Mouse (Mus musculus): Measurements from ENCODE around the gene AI467606. TPM values are rescaled to one million over a fixed set of nuclear protein-coding genes. Genes with fewer than 3 reads are reported as not detected.
A peak's percentile ranks its signal among the peaks of the same experiment; 100 is the strongest.

Gene AI467606
- total RNA-seq, 2 experiments from 2014 or later, result 49.2 to 71.1 TPM

DNA sequence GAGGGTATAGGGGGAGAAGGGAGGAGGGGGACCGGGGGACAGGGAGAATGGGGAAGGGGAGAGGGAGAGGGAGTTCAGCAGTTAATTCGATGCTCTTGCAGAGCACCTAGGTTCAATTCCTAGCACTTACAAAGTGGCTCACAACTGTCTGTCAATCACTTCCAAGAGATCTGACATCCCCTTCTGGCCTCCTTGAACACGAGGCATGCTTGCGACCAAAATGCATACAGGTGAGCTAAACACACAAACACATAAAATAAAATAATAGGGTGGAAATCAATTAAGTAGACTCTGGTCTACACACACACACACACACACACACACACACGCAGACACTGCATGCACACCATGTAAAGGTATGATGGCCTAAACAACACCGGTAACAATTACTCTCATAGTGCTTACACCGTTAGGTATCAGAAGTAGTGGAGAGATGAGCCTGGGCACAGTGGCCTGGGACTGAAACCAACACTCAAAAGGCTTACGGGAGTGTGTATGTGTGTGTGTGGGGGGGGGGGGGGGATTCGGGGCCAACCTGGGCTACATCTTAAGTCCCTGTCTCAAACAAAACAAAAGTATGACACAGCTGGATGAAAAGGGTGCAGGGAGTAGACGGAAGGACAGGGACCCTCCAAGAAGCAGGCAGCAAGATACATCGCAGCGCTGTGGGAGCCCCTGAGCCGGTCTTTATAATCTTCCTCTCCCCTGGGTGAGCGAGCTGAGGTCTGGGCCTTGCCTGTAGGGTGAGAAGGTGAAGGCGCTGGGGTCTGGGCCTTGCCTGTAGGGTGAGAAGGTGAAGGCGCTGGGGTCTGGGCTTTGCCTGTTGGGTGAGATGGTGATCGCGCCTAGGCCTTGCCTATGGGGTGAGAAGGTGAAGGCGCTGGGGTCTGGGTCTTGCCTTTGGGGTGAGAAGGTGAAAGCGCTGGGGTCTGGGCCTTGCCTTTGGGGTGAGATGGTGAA, 725 bp upstream of the AI467606 start:
- no peak for ATAC-seq (ENCODE audit: poor library complexity, severe bottlenecking)

DNA sequence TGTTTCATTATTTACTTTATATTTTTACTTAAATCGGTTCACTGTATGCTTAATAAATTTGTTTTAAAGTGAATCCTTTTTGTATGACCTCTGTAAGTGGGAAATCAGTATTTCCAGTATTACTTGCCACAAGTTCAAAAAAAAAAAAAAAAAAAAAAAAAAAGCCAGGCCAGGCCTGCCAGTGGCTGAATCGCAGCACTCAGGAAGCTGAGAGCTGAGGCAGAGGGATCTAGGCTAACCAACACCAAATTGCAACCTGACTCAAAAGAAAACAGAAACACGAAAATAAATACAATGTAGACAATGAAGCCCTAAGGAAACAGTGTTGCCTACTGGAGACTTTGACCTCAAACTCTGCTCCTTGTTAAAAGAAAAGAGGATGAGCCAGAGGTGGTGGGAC, 2.8 kb downstream of the AI467606 start:
- ATAC-seq (ENCODE audit: poor library complexity, severe bottlenecking), result no peak

- no peak for ATAC-seq (ENCODE audit: poor library complexity, severe bottlenecking)
Observed at GRCm38 (mm10) chr7:127096456-127096855, 5.3 kb downstream of the AI467606 start.

DNA sequence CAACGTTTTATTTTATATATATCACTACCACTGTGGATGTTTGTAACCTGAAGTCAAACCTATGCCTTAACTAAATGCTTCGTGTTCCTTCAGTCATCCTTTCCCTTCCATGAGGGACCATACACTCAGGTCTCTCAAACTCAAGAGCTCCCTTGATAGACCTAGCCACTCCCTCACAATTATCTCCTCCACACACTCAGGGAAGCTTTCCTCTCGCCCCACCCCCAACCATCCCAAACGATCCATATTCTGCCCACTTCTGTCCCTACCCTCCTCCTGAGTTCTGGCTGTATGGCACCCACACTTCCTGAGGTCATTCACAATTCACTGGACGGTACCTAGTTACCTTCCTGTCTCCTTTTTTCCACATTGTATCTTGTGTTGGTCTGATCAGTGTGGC, 7.4 kb downstream of the AI467606 start:
- ATAC-seq (ENCODE audit: poor library complexity, severe bottlenecking), result no peak

- ATAC-seq (ENCODE audit: poor library complexity, severe bottlenecking), result no peak
Observed at GRCm38 (mm10) chr7:127098950-127099349, 7.8 kb downstream of the AI467606 start.

DNA sequence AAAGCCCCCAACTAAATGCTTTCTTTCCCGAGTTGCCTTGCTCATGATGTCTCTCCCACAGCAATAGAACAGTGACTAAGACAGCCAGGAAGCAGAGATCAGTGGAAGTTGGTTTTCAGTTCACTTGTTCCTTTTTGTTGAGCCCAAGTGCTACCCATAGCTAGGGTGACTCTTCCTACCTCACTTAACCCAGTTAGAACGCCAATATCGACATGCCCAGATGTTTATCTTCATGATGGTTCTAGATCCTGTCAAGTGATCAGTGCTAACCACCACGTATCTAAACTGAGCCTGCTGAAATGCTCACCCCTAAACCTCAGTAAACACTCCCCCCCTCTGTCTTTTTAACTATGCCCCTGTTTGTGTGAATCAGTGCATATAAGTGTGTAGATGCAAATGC, 8.4 kb downstream of the AI467606 start:
- no peak for ATAC-seq (ENCODE audit: poor library complexity, severe bottlenecking)

- no peak for ATAC-seq (ENCODE audit: poor library complexity, severe bottlenecking)
Observed at GRCm38 (mm10) chr7:127101451-127102016, 10.4 kb downstream of the AI467606 start.

DNA sequence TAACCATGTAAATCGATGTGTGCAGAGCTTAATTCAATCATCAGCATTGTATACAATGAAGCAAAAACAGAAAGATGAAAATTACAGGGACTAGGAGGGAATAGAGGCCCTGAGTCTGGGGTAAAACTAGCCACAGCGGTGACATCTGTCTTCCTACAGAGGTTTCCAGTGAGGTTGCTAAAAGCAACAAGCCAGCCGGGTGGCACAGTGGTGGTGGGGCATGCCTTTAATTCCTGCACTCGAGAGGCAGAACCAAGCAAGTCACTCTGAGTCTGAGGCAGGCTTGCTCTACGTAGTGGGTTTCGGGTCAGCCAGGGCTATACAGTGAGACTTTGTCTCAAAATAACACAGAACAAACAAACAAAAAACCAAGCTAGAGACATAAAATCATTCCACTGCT, 11.0 kb downstream of the AI467606 start:
- ATAC-seq (ENCODE audit: poor library complexity, severe bottlenecking), result no peak

- ATAC-seq (ENCODE audit: poor library complexity, severe bottlenecking), result peak; percentile 53
Observed at GRCm38 (mm10) chr7:127103960-127104359, 12.8 kb downstream of the AI467606 start.

GRCm38 (mm10) chr7:127104560-127105332, 13.6 kb downstream of the AI467606 start:
- ATAC-seq (ENCODE audit: poor library complexity, severe bottlenecking), result peak; percentile 80

DNA sequence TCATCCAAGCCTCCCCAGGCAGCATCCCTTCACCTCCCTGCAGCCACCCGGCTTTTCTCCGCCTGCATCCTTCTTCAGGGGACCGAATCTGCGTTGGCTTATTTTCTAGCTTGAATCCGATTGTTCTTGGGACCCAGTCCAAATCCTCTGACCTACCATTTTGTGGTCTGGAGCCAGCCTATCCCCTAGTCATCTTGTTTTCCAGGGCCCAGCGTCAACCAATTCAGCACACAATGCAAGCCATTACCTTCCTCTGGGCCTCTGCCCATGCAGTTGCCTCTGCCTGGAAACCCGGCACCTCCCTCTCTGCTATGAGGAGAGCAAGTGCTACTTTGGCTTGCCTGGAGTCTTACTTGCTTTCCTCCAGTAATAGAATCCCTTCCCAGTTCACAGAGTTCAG, 14.4 kb downstream of the AI467606 start:
- ATAC-seq (ENCODE audit: poor library complexity, severe bottlenecking), result no peak

DNA sequence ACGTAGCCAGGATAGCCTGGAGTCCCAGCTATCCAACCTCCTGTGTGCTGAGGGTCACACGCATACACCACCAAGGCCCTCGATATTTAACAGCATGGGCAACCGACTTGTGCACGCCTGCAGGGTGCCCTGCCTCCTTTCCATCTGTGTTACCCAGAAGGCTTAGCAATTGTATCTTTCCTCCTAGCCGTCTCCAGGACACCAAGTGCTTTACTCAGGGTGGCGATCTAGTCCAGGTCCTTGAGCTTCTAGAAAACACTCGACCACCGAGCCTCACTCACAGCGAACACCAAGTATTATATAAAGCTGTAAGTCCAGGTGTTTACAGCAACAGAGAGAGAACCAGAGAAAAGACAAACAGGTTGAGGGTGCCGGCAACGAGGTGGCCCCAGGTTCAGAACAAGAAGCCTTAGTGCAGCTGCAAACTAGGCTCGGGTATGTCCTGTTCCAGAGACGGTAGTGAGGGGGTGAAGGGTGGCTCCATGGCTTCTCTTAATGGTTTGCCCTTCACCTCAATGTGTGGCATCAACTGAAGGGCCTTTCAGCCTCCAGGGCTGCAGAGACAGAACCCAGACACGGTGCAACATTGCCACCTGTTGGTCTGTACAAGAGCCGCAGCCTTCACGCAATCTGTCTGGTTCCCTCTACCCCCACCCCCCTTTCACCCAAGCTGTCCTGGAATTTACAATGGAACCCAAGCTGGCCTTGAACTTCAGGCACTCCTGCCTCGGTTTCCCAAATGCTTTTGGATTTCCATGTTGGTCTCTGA, 19.3 kb downstream of the AI467606 start:
- peak; percentile 67 for ATAC-seq (ENCODE audit: poor library complexity, severe bottlenecking)

DNA sequence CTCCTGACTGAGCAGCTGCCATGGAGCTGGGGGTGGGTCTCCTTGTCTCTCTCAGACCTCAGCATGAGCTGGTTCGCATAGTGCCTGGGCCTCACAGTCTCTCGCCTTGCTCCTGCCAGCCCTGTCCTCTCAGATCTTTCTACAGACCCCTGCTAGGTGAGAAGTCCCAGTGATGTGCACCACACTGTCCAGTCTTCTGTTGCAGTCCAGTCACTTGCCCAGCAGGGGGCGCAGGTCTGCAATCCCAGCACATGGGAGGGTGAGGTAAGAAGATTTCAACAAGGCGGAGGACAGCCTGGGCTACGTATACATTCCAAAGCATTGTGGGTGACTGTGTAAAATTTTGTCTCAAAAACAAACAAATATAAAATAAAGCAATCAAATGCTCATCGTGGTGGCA, 20.3 kb downstream of the AI467606 start:
- peak; percentile 69 for ATAC-seq (ENCODE audit: poor library complexity, severe bottlenecking)

- ATAC-seq (ENCODE audit: poor library complexity, severe bottlenecking), result 0 out of 2 replicates have a peak, but pooled peaks have one; percentile 11
Observed at GRCm38 (mm10) chr7:127112251-127112841, 21.2 kb downstream of the AI467606 start.

DNA sequence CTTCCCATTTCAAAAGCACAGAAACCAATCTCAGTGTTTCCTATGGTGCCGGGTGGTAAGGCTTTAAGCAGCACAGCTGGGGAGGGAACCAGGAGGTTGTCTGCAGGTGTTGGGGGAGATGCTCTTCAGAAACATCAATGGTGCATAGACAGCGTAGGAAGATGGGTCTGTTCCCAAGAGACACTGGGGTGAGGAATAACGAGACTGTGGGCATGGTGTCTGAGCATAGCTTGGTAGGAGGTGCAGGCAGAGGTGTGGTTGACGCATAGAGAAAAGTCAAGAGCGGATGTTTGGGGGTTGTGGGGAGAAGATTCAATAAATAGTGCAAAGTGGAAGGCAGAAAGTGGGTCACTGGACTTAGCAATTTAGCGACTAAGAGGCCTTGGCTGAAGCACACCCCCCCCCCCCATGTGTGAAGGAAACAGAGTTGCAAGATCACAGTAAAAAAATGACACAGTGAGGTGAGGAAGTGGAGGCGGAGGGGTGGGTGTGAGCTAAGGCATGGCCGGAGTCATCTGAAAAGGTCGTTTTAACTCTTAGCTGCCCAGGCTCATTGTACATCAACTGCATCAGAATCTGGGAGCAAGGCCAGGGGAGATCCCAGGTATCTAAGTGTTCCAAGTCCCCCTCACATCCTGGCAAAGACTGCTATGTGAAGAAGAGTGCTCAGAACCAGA, 21.9 kb downstream of the AI467606 start:
- peak; percentile 47 for ATAC-seq (ENCODE audit: poor library complexity, severe bottlenecking)

DNA sequence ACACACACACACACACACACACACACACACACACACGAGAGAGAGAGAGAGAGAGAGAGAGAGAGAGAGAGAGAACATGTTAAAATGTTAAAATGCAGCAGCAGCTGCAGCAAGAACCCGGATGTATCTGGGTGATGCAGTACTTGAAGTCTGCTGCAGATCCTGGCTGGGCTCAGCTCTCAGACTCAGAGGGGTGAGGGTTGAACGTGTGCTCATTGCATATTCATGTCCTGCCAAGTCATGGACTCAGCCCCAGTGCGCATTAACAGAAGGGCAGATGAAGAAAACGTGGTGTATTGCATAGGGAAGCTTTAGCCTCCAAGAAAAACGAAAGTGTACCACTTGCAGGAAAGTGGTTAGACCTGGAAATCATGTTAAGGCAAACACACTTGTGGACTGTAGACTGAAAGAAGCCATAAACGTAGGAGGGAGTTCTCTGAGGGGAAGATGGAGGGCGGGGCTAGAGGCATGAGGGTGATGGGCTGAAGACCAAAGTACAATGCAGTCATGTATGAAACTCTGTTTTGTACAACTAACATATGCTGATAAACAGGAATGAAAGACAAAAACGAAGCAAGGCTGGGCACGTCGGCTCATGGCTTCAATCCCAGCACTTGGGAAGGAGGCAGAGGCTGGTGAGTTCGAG, 22.6 kb downstream of the AI467606 start:
- 0 out of 2 replicates have a peak, but pooled peaks have one; percentile 19 for ATAC-seq (ENCODE audit: poor library complexity, severe bottlenecking)

DNA sequence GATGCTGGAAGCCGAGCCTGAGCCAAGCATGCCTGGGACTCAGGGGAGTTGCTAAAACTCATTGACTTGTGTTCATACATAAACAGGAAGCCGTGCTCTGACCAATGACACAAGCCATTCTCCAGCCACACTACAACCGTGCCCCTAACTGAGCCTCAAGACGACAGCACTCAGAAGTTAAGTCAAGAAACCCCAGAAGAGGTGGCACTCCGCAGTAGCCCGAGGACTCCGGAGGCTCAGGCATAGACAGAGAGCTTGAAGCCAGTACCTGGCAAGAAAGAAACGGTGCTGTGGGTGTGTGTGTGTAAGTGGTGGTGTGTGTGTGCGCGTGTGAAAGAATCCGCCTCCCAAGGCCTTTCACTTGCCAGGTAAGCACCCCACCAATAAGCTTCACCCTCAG, 23.8 kb downstream of the AI467606 start:
- ATAC-seq (ENCODE audit: poor library complexity, severe bottlenecking), result no peak

GRCm38 (mm10) chr7:127116331-127116935, 25.3 kb downstream of the AI467606 start:
- ATAC-seq (ENCODE audit: poor library complexity, severe bottlenecking), result no peak

DNA sequence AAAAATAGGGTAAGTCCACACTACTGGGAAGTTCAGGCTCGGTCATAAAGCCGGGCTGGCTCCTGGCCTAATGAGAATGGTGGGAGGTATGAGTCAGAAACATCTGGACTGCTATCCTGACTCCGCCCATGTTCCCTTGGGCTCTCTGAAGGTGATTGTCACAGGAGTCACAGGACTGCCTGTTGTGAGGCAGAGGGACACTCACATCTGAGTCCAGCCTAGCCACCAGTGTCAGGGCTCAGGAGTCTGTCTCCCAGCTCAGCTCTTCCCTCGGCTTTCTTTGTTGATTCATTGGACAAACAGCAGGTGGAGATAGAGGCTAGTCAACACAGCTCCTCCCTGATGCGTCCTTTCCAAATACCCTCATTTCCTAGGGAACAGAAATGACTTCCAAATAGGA, 26.8 kb downstream of the AI467606 start:
- ATAC-seq (ENCODE audit: poor library complexity, severe bottlenecking), result no peak
